Mouse (Mus musculus) midbrain, embryonic 12.5 days (tissue): ENCODE measurements around the gene Mapk12. TPM values are rescaled to one million over a fixed set of nuclear protein-coding genes. Genes with fewer than 3 reads are reported as not detected.

Experiments
- ATAC-seq: fragments of 200-750 bp; cut with Nextera tagmentation; 2 replicates; pipeline ENCODE4 v1.8.0; 2017; ENCODE audit warnings: low read depth, moderate TSS enrichment, moderate library complexity; ENCODE audit not compliant: low FRiP score
- H3K27ac ChIP-seq: fragments of 300-500 bp; sonication (generic); replicated peaks from 2 replicates; pipeline ENCODE4 v1.5.1; 2016; ENCODE audit warnings: mild to moderate bottlenecking
- H3K27me3 ChIP-seq: fragments of 300-500 bp; sonication (generic); 2 replicates; pipeline ENCODE4 v1.6.1; 2016; ENCODE audit warnings: mild to moderate bottlenecking
- H3K36me3 ChIP-seq: fragments of 300-500 bp; sonication (generic); 2 replicates; pipeline ENCODE4 v1.6.1; 2016
- H3K4me1 ChIP-seq: fragments of 300-500 bp; sonication (generic); 2 replicates; pipeline ENCODE4 v1.6.1; 2016
- H3K4me2 ChIP-seq: fragments of 300-500 bp; sonication (generic); replicated peaks from 2 replicates; pipeline ENCODE4 v1.6.1; 2016; ENCODE audit warnings: mild to moderate bottlenecking, moderate library complexity
- H3K4me3 ChIP-seq: fragments of 300-500 bp; sonication (generic); 2 replicates; pipeline ENCODE4 v1.5.1; 2016; ENCODE audit warnings: mild to moderate bottlenecking
- H3K9ac ChIP-seq: fragments of 300-500 bp; sonication (generic); replicated peaks from 2 replicates; pipeline ENCODE4 v1.6.1; 2016; ENCODE audit warnings: mild to moderate bottlenecking, moderate library complexity
- H3K9me3 ChIP-seq: fragments of 300-500 bp; sonication (generic); 2 replicates; pipeline ENCODE4 v1.6.1; 2016; ENCODE audit warnings: mild to moderate bottlenecking
- WGBS: fragments of 180-500 bp; shearing (Covaris S2); methylation state at CpG from one replicate; pipeline ENCODE4 v1.1.7; 2016; 5-methylcytosine and 5-hydroxymethylcytosine counted together
- polyA plus RNA-seq: library from polyadenylated mRNA; unstranded; fragments of >200 nt; fragmentation: Nextera tagmentation; extraction: Ambion mirVana; gene quantifications from 2 replicates; pipeline ENCODE4 v1.2.1, GENCODE M21; 2016

The Mapk12 gene
- polyA plus RNA-seq, 1 experiment from 2014 or later: 14.5 TPM

DNA sequence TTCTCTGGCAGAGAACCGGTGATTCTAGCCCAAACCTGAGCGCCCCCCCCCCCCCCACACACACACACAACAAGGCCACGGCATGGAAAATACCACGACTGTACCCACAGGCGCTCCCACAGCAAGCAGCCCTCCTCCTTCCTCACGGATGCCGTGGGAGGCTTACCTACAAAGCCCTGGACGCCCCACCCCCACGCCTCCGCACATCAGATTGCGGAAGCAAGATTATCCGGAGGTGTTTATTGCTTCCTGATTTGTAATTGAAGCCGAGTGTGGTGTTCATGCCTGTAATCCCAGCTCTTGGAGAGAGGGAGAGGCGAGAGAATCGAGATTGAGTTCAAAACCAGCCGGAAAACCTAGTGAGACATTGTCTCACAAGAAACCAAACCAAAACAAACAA lies 6.5 kb upstream of the Mapk12 start:
- Histone ChIP-seq H3K27me3 (peaks cover 20% of the 10 kb centered on the region), H3K36me3 (peaks cover 38% of the 10 kb centered on the region), H3K4me1 (peaks cover 39% of the 10 kb centered on the region), H3K4me2 (peak overlapping the region; percentile 78), H3K27ac (peak overlapping the region; percentile 52), H3K9ac (peak overlapping the region; percentile 66), H3K4me3 (peak overlapping the region; percentile 82), H3K9me3 (no peaks in the 10 kb centered on the region)
- no peak for ATAC-seq
- 13% methylated on average over 15 of the region's 16 CpGs for WGBS

DNA sequence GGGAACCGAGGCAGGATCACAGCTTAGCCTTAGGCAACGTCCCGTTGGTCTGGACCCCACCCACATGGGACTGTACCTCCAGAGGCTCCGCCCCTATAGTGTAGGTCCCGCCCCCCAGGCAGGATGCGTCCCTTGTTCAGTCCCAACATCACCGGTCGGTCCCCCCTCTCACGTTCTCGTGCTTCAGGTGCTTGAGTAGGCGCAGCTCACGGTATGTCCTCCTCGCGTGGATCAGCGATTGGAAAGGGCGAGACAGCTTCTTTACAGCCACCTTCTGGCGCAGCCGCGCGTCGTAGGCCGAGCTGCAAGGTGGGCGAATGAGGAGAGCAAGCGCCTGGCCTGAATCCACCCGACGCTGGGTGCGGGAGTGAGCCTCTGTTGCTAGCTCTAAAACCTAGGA lies 6.0 kb upstream of the Mapk12 start:
- 0 out of 2 replicates have a peak, but pooled peaks have one; percentile 17 for ATAC-seq
- peak overlapping the region; percentile 82 for H3K4me3 ChIP-seq
- H3K36me3 ChIP-seq: peaks cover 38% of the 10 kb centered on the region
- H3K9ac ChIP-seq: peak overlapping the region; percentile 66
- H3K27me3 ChIP-seq: peaks cover 22% of the 10 kb centered on the region
- 3% methylated on average over 27 of the region's 27 CpGs for WGBS
- H3K4me2 ChIP-seq: peak overlapping the region; percentile 78
- H3K27ac ChIP-seq: peak overlapping the region; percentile 52
- peaks cover 36% of the 10 kb centered on the region for H3K4me1 ChIP-seq
- no peaks in the 10 kb centered on the region for H3K9me3 ChIP-seq

DNA sequence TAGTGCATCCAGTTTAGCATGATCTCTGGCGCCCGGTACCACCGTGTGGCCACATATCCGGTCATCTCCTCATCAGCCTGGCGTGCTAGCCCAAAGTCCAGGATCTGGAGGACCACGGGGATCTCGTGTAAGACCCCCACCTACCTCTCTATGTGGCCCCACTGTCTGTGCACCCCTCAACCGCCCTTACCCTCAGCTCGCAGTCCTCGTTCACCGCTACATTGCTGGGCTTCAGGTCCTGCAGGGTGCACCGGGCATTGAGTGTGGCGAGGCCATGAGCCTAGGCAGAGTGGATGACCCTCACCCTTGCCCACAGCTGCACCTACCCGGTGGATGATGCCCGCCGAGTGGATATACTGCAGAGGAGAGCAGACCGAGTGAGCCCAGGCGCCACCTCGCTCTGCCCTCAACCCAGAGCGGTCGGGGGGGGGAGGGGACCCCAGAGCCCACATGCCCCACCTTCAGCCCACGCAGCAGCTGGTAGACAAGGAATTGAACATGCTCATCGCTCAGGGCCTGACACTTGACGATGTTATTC lies 5.4 kb upstream of the Mapk12 start:
- Histone ChIP-seq H3K9ac (peak overlapping the region; percentile 66; the same call in 1 of the 2 replicates), H3K9me3 (no peaks in the 10 kb centered on the region), H3K4me3 (peak overlapping the region; percentile 82), H3K4me1 (peaks cover 39% of the 10 kb centered on the region), H3K4me2 (peak overlapping the region; percentile 78), H3K27me3 (peaks cover 26% of the 10 kb centered on the region), H3K36me3 (peaks cover 38% of the 10 kb centered on the region), H3K27ac (no peak overlapping the region)
- no peak for ATAC-seq
- 73% methylated on average over 24 of the region's 24 CpGs for WGBS

GRCm38 (mm10) chr15:89144965-89145364 lies 4.5 kb upstream of the Mapk12 start:
- Histone ChIP-seq H3K4me1 (peaks cover 44% of the 10 kb centered on the region), H3K27me3 (peaks cover 31% of the 10 kb centered on the region), H3K27ac (no peak overlapping the region), H3K9ac (no peak overlapping the region), H3K36me3 (peaks cover 38% of the 10 kb centered on the region), H3K4me3 (no peak overlapping the region), H3K4me2 (no peak overlapping the region), H3K9me3 (no peaks in the 10 kb centered on the region)
- WGBS: 94% methylated on average over 11 of the region's 11 CpGs
- ATAC-seq: no peak

GRCm38 (mm10) chr15:89143134-89143533 lies 2.6 kb upstream of the Mapk12 start:
- Histone ChIP-seq H3K4me2 (no peak overlapping the region), H3K36me3 (peaks cover 38% of the 10 kb centered on the region), H3K27me3 (peaks cover 35% of the 10 kb centered on the region), H3K9me3 (no peaks in the 10 kb centered on the region), H3K9ac (no peak overlapping the region), H3K27ac (no peak overlapping the region), H3K4me3 (no peak overlapping the region), H3K4me1 (peaks cover 44% of the 10 kb centered on the region)
- no peak for ATAC-seq
- WGBS: 77% methylated on average over 2 of the region's 2 CpGs

DNA sequence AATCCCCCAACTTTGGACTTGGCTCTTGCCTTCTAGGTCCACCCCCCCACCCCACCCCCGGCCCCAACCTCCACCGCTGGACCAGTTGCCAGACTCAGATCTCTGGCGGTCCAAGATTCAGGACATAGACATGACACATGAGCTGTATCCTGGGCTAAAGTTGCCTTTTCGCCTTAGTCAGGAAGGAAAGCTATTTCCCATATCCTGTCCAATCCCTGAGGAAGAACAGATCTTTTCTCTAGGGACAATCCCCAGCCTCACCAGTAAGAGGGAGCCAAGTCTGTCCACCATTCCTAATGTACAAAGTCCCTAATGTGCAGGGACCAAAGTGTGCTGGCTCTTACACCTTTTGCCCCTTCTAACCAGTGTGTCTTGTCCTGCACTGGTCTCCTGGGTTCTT lies 1.4 kb upstream of the Mapk12 start:
- no peak overlapping the region for H3K9ac ChIP-seq
- no peak overlapping the region for H3K4me2 ChIP-seq
- peaks cover 38% of the 10 kb centered on the region for H3K36me3 ChIP-seq
- peaks cover 26% of the 10 kb centered on the region for H3K27me3 ChIP-seq
- no peak overlapping the region for H3K27ac ChIP-seq
- ATAC-seq: no peak
- 68% methylated on average over 4 of the region's 4 CpGs for WGBS
- no peak overlapping the region for H3K4me3 ChIP-seq
- H3K9me3 ChIP-seq: no peaks in the 10 kb centered on the region
- H3K4me1 ChIP-seq: peaks cover 41% of the 10 kb centered on the region

DNA sequence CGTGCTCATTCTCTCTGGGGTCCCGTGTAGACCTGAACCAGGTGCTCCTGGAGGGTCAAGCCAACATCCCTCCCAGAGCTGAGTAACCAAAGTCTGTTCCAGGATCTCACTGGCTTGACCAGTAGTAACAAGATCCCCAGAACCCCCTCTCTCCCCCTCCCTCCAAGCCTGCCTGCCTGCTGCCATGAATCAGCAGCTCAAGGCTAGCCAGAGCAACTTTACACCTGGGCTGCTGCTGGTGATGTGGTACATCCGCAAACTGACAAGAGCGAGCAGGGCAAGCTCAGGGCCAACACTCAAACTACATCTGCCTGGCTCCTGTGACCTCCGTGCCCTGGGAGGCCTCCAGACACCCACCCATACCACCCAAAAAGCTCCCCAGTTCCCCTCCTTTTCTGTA lies 940 bp upstream of the Mapk12 start:
- no peak for ATAC-seq
- H3K27me3 ChIP-seq: peaks cover 26% of the 10 kb centered on the region
- H3K4me1 ChIP-seq: peaks cover 36% of the 10 kb centered on the region
- no peak overlapping the region for H3K4me3 ChIP-seq
- 26% methylated on average over 5 of the region's 5 CpGs for WGBS
- H3K9me3 ChIP-seq: no peaks in the 10 kb centered on the region
- H3K27ac ChIP-seq: no peak overlapping the region
- H3K36me3 ChIP-seq: peaks cover 38% of the 10 kb centered on the region
- peak overlapping the region; percentile 99; the same call in 1 of the 2 replicates for H3K4me2 ChIP-seq
- no peak overlapping the region; the same call in 1 of the 2 replicates for H3K9ac ChIP-seq

DNA sequence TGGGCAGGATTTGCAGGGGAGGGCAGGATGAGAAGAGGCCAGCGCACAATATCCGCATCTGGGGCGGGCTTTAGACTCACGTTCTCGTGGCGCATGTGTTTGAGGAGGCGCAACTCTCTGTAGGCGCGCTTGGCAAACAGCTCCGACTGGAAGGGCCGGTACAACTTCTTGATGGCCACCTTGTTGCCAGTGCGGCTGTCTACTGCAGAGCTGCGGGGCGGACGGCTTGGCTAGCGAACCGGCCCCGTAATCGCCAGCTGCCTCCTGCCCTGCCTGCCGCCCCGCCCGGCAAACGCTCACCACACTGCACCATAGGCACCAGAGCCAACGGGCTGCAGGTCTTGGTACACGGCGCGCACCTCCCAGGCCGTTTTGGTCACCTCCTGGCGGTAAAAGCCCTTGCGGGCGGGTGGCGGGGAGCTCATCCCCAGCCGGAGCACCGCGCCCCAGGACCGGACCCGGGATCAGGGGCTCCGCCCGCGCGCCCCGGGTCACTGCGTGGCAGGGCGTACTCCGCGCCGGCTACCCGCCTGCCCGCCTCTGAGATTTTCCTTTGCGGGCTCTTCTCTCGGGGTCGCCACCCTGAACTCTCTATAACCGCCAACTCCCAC lies 350 bp downstream of the Mapk12 start:
- peaks cover 30% of the 10 kb centered on the region for H3K4me1 ChIP-seq
- peak overlapping the region; percentile 99 for H3K4me2 ChIP-seq
- peak overlapping the region; percentile 55 for H3K4me3 ChIP-seq
- peaks cover 26% of the 10 kb centered on the region for H3K27me3 ChIP-seq
- peak overlapping the region; percentile 44 for H3K27ac ChIP-seq
- WGBS: under 1% methylated on average over 53 of the region's 53 CpGs
- H3K9ac ChIP-seq: peak overlapping the region; percentile 64
- H3K36me3 ChIP-seq: peaks cover 27% of the 10 kb centered on the region
- ATAC-seq: peak; percentile 56
- no peaks in the 10 kb centered on the region for H3K9me3 ChIP-seq

GRCm38 (mm10) chr15:89138531-89138930 lies 2.0 kb downstream of the Mapk12 start:
- H3K4me1 ChIP-seq: peaks cover 30% of the 10 kb centered on the region
- no peak overlapping the region for H3K4me2 ChIP-seq
- no peaks in the 10 kb centered on the region for H3K9me3 ChIP-seq
- H3K27me3 ChIP-seq: peaks cover 26% of the 10 kb centered on the region
- no peak overlapping the region for H3K4me3 ChIP-seq
- ATAC-seq: no peak
- H3K9ac ChIP-seq: no peak overlapping the region
- WGBS: 91% methylated on average over 6 of the region's 6 CpGs
- peaks cover 15% of the 10 kb centered on the region; the same call in 1 of the 2 replicates for H3K36me3 ChIP-seq
- H3K27ac ChIP-seq: no peak overlapping the region

DNA sequence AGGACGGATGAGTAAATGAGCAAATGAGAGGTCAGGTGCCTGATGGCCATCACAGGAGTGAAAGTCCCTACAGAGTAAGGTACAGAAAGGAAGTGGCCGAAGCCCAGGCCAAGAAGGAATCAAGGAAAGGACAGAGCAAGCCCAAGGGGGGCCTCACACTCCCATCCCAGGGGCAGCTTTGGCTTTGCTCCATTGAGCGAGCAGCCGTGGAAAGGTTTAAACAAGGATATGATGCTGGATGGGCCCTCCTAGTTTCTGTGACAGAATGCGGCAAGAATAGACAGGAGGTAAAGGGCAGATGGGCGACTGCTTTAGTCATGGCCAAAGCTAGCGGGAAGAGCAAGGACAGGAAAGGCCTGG lies 2.5 kb downstream of the Mapk12 start:
- Histone ChIP-seq H3K4me1 (peaks cover 30% of the 10 kb centered on the region), H3K4me2 (no peak overlapping the region), H3K27ac (no peak overlapping the region), H3K9ac (no peak overlapping the region), H3K9me3 (no peaks in the 10 kb centered on the region), H3K27me3 (peaks cover 26% of the 10 kb centered on the region), H3K36me3 (peaks cover 9% of the 10 kb centered on the region; the same call in 1 of the 2 replicates), H3K4me3 (0 out of 2 replicates have a peak overlapping the region, but pooled peaks have one; percentile 1)
- 90% methylated on average over 7 of the region's 7 CpGs for WGBS
- ATAC-seq: no peak

- 73% methylated on average over 11 of the region's 11 CpGs for WGBS
- H3K27me3 ChIP-seq: peaks cover 22% of the 10 kb centered on the region
- H3K9me3 ChIP-seq: no peaks in the 10 kb centered on the region
- H3K27ac ChIP-seq: no peak overlapping the region
- no peak for ATAC-seq
- H3K4me3 ChIP-seq: no peak overlapping the region
- no peak overlapping the region for H3K9ac ChIP-seq
- H3K4me2 ChIP-seq: no peak overlapping the region
- peaks cover 7% of the 10 kb centered on the region for H3K36me3 ChIP-seq
- peaks cover 30% of the 10 kb centered on the region for H3K4me1 ChIP-seq
These were observed 3.0 kb downstream of the Mapk12 start for GRCm38 (mm10) chr15:89137378-89138045.

GRCm38 (mm10) chr15:89136461-89137155 lies 3.9 kb downstream of the Mapk12 start:
- peaks cover 15% of the 10 kb centered on the region; the same call in 1 of the 2 replicates for H3K36me3 ChIP-seq
- H3K9me3 ChIP-seq: no peaks in the 10 kb centered on the region
- WGBS: 94% methylated on average over 5 of the region's 5 CpGs
- H3K9ac ChIP-seq: no peak overlapping the region
- H3K4me2 ChIP-seq: no peak overlapping the region
- ATAC-seq: no peak
- H3K4me3 ChIP-seq: no peak overlapping the region
- no peak overlapping the region for H3K27ac ChIP-seq
- H3K4me1 ChIP-seq: peaks cover 30% of the 10 kb centered on the region
- peaks cover 16% of the 10 kb centered on the region for H3K27me3 ChIP-seq
